Mouse (Mus musculus) gastrocnemius, adult 2 months (tissue): ENCODE measurements around the gene D2hgdh. TPM values are rescaled to one million over a fixed set of nuclear protein-coding genes. Genes with fewer than 3 reads are reported as not detected.
"Not testable (repeated sequence)": the region's sequence is repeated elsewhere in the genome, so short reads cannot be mapped to it uniquely, and the experiment has no call there.

ENCODE experiments used
- DNase-seq: peaks from one replicate; pipeline ENCODE4 v3.0.0; 2022
- H3K27ac ChIP-seq: fragments of 200-600 bp; 2 replicates; pipeline ENCODE4 v1.8.1; 2022; ENCODE audit warnings: mild to moderate bottlenecking
- H3K4me3 ChIP-seq: fragments of 200-600 bp; 2 replicates; pipeline ENCODE4 v1.8.1; 2022; ENCODE audit warnings: mild to moderate bottlenecking, moderate library complexity
- CTCF ChIP-seq: fragments of 200-600 bp; IDR thresholded peaks from 2 replicates; pipeline ENCODE4 v1.8.1; 2022; ENCODE audit warnings: antibody characterized with exemption, mild to moderate bottlenecking, moderate library complexity
- intact Hi-C: fragments of 180-260 bp; cut with DNase I; formaldehyde crosslinking; loops from one replicate; pipeline ENCODE4 v1.15.1; 2025
- total RNA-seq, 2 experiments: library from RNA; stranded (reverse); gene quantifications; 2 replicates each; pipeline ENCODE4 v1.2.3; 2021

D2hgdh gene
- total RNA-seq, 2 experiments from 2014 or later, result 21.7 to 22.9 TPM

DNA sequence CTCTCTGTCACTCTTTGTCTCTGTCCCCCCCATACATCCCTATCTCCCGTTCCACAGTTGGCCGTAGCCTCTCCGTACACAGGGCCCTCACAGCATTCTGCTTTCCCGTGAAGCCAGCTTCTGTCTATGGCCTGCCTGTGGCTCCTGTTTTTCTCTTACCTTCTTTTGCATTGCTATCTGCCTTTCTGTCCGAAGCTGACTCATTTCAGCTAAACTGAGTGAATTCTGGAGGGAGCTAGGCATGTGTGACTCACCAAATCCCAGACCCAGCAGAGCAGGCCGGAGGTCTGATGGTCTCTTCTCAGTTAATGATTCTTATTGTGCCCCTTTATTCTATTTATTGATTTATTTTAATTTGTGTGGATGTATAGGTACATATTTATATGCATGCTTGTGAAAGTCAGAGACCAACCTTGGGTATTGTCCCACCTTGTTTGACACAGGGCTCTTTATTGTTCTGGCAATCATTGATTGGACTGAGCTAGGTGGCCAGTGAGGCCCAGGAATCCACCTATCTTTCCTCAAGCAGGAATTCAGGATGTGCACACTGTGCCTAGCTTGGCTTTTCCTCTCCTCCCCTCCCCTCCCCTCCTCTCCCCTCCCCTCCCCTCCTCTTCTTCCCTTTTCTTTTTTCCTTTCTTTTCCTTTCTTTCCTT is 11.3 kb downstream of the D2hgdh start:
- H3K4me3 ChIP-seq, result no peak overlapping the region
- no peak for TF ChIP-seq CTCF
- DNase-seq, result no peak
- intact Hi-C loops, result loop anchor here (10.0 kb wide), 1 partner anchor 239 kb away; no protein-coding TSS in a partner anchor
- H3K27ac ChIP-seq, result no peak overlapping the region

DNA sequence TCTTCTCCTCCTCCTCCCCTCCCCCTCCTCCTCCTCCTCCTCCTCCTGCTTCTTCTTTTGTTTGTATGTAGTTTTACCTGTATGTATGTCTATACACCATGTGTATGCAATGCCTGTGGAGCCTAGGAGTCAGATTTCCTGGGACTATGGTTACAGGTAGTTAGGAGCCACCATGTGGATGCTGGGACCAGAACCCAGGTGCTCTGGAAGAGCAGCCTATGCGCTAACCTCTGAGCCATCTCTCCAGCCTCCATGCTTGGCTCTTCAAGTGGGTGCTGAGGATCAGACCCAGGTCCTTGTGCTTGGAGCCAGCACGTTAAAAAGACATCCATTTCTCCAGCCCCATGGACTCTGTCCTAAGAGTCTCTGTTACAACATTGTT is 11.8 kb downstream of the D2hgdh start:
- no peak for TF ChIP-seq CTCF
- Histone ChIP-seq H3K4me3 (no peak overlapping the region), H3K27ac (no peak overlapping the region)
- no peak for DNase-seq
- intact Hi-C loops, result loop anchor here (10.0 kb wide), 1 partner anchor 238 kb away; no protein-coding TSS in a partner anchor

DNA sequence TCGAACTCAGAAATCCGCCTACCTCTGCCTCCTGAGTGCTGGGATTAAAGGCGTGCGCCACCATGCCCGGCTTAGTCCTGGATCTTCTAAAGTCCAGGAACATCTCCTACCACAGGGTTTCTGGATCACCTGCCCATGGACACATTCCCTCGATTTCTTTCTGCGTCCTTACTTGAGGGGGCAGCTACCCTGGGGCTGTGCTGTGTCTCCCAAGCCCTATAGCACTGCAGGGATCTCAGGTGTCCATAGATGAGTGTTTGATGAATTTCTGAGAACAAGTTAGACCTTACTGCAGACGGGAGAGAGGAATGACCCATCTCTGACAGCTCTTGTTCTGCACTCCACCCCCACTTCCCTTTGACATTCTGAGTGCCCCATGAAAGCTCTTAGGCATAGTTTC is 12.6 kb downstream of the D2hgdh start:
- TF ChIP-seq CTCF, result no peak
- intact Hi-C loops, result loop anchor here (10.0 kb wide), 1 partner anchor 237 kb away; no protein-coding TSS in a partner anchor
- no peak for DNase-seq
- H3K27ac ChIP-seq, result no peak overlapping the region
- no peak overlapping the region for H3K4me3 ChIP-seq

DNA sequence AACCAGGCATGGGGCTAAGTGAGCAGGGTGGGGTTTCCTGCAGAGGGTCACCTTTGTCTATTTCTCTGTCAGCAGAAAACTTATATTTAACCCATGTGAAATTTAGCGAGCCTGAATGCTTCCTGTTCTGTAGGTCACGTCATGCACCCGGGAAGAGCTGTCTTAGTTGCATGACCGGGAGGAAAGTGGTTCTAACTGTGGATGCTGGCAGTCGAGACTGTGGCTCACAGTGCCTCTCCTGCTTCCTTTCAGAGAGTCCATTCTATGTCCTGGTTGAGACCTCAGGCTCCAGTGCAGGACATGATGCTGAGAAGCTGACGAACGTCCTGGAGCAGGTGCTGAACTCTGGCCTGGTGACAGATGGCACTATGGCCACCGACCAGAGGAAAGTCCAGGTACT is 13.9 kb downstream of the D2hgdh start:
- H3K4me3 ChIP-seq, DNase-seq, H3K27ac ChIP-seq: not testable (repeated sequence)
- intact Hi-C loops, result loop anchor here (10.0 kb wide), 1 partner anchor 236 kb away; no protein-coding TSS in a partner anchor

DNA sequence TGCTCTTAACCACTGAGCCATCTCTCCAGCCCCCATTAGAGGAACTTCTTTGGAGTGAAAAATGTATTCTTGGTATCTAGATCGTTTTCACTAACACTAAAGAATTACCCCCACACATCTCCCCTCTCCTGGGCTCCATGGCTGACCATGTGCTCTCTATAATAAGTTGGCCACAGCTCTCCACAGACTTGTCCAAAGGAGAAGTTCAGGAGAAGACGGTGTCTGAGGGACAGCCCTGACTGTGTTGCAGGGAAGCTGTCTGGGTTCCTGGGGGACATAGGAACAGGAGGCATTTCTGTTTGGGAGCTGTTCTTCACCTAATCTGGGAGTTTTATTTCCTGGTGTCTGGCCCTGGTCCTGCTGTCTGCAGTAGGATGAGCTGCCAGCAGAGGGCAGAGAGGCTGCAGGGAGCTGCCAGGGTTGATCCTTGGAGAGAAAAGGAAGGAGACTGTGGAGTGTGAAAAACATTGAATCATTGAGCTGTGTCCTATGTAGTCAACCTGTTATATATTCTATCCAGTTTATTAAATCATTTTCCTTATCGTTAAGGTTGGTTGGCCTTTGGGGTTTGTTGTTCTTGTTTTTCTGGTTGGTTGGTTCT is 21.2 kb downstream of the D2hgdh start:
- DNase-seq, H3K27ac ChIP-seq, intact Hi-C loops, H3K4me3 ChIP-seq: not testable (repeated sequence)

DNA sequence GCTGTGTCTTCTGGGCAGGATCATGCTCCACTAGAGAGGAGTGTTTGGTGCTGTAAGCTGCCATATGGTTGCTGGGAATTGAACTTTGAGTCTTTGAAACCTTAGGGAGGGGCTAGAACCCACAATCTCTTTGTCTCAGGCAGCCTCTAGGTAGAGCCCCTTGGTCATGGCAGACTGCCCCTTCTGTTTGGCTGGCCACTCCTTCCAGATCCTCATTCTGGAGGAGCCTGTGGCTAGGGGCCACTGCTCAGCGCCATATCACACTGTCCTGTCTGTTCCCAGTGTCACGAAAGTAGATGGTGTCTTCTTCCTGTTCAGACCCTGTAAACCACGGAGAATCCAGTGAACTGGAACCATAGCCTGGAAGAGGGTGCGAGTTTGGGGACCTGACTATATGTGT is 31.1 kb downstream of the D2hgdh start:
- DNase-seq, H3K27ac ChIP-seq, H3K4me3 ChIP-seq: not testable (repeated sequence)
- intact Hi-C loops, result loop anchor here (10.0 kb wide), 1 partner anchor 69 kb away; no protein-coding TSS in a partner anchor

DNA sequence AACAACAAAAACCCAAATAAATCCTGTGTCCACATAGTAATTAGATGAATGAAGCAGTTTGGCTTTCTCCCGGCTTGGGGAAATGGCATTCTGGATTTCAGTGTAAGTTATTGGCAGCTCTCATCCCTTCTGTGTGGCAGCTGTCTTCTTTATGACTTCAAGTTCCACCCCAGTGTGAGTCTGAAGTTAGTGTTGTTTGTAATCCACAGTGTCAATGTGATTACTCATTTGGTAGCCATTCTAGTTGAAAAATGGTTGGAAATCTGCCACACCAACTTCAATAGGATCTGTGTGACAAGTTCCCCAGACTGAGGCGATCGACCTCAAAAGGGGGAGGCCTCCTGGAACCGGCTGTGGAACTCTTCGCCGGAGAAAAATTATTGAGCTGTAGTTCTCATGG is 32.7 kb downstream of the D2hgdh start:
- no peak for DNase-seq
- intact Hi-C loops, result loop anchor here (10.0 kb wide), 1 partner anchor 67 kb away; no protein-coding TSS in a partner anchor
- H3K4me3 ChIP-seq, result no peak overlapping the region
- TF ChIP-seq CTCF, result no peak
- no peak overlapping the region for H3K27ac ChIP-seq

DNA sequence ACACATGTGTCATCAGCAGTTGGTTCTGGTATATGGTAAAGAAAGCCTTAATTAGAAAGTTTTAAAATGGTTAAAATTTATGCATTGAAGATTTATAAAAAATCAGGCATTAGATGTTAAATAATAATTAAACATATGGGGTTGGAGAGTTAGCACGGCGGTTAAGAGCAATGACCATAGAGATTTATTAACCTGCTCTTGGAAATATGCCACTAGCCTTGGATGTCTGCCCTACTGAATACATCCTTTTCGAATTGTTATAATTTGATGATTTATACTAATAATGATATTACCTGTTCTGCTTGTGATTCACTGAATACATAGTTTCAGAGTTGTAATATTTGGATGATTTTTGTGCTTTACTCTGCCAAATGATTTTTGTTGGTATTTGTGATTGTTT is 33.3 kb downstream of the D2hgdh start:
- no peak for DNase-seq
- no peak overlapping the region for H3K27ac ChIP-seq
- TF ChIP-seq CTCF, result no peak
- no peak overlapping the region for H3K4me3 ChIP-seq
- intact Hi-C loops, result loop anchor here (10.0 kb wide), 1 partner anchor 67 kb away; no protein-coding TSS in a partner anchor

DNA sequence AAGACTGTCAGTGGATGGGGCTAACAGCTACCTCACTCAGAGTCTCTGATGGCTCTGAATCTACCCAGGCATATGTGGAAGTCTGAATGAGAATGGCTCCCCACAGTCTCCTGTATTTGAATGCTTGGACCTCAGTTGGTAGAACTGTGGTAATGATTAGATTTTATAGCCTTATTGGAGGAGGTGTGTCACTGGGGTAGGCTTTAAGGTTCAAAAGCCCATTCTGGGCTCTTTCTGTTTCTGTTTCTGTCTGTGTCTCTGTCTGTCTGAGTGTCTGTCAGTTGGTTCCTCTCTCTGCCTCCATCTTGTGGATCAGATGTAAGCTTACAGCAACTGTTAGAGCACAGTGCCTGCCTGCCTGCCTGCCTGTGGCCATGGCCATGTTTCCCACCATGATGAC is 34.9 kb downstream of the D2hgdh start:
- intact Hi-C loops, result loop anchor here (10.0 kb wide), 1 partner anchor 65 kb away; no protein-coding TSS in a partner anchor
- no peak overlapping the region for H3K4me3 ChIP-seq
- no peak overlapping the region for H3K27ac ChIP-seq
- TF ChIP-seq CTCF, result no peak
- no peak for DNase-seq

DNA sequence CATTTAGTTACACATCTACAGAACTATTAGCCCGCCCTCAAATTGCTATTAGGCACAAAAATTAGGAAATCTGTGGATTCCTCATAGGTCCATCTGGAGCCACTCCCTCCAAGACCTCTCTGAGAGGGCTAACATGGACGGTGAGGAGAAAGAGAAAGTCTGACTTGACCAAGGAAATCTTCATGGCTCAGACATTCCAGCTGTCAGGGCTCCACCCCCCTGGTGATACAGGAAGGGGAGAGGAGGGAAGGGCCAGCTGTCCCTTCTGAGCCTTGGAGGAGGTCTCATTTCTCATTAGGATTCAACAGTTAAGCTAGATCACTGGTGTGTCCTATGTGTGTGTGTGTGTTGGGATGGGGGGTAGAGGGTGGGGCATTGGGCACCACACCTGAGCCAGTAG is 36.3 kb downstream of the D2hgdh start, which contains the start of gene Gal3st2:
Gene Gal3st2, plus strand, starts transcription at position 259 of the 400 bp plus-strand sequence.
- intact Hi-C loops, H3K4me3 ChIP-seq, DNase-seq, H3K27ac ChIP-seq: not testable (repeated sequence)

DNA sequence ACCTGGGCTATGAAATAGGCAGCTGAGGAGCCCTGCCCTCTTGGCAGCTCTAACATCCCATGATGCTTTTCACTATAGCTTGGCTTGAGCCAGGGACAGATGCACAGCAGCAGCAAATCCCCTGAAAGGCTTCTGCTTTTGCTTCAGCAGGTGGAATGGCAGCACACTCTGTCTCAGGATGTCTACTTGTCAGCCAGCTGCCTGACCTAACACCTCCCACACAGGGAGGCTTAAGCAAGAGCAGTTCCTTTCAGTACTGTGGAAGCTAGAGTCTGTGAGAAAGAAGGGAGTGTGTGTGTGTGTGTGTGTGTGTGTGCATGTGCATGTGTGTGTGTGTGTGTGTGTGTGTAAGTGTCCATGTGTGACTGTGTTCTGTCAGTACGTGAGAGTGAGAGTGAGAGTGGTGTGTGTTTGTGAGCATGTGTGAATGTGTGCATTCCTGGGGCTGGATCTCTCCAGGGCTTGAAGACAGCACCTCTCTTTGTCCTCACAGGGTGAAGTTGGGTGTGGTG is 46.9 kb downstream of the D2hgdh start:
- H3K4me3 ChIP-seq, intact Hi-C loops: not testable (repeated sequence)

DNA sequence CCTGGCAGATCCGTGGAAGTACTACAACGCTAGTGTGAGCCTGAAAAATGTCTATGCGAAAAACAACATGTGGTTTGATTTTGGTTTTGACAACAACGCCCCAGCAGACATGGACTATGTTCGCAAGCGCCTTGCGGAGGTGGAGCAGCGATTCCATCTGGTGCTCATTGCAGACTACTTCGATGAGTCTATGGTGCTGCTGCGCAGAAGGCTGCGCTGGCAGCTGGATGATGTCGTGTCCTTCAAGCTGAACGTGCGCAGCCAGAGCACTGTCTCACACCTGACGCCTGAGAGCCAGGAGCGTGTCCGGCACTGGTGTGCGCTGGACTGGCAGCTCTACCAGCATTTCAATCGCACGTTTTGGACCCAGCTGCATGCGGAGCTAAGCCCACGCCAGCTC is 49.7 kb downstream of the D2hgdh start:
- H3K27ac ChIP-seq, DNase-seq, intact Hi-C loops, H3K4me3 ChIP-seq: not testable (repeated sequence)

More for the DNA sequence above, 46.9 kb downstream of the D2hgdh start:
- DNase-seq, H3K27ac ChIP-seq: not testable (repeated sequence)

DNA sequence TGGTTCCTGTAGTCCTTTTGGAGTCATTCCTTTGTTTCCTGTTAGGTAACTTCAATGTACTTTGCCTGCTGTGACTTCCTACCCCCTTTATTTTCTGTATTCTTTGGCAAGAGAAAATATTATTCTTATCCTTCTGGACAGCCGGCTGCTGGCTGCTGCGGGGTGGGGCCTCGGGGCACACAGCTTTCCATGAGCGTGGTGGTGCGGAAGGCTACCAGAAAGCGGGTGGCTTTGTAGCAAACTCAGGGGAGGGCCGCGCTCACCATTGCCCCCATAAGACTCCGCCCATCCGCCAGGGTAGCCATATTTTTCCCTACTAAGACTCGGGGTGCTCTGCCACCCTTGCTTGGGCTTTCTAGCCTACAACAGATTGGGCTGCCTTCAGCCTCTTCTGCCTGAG is 57.1 kb downstream of the D2hgdh start:
- H3K27ac ChIP-seq, H3K4me3 ChIP-seq, intact Hi-C loops, DNase-seq: not testable (repeated sequence)
